Mouse (Mus musculus) cerebellum, adult 2 months (tissue): ENCODE data around the gene Eif3j1.

Source experiments
- CTCF ChIP-seq: fragments of 200-500 bp; IDR thresholded peaks from 2 replicates; pipeline ENCODE4 v1.5.1; 2011; ENCODE audit warnings: low read depth, mild to moderate bottlenecking, control low read depth, low read length, moderate library complexity, borderline replicate concordance; ENCODE audit not compliant: insufficient read depth
- POLR2A ChIP-seq: fragments of 200-500 bp; IDR thresholded peaks from 2 replicates; pipeline ENCODE4 v1.6.1; 2011; ENCODE audit warnings: low read length, control low read depth, borderline replicate concordance; ENCODE audit not compliant: insufficient read depth

- TF ChIP-seq POLR2A = no peak
- TF ChIP-seq CTCF = no peak
These were observed 9.6 kb upstream of the Eif3j1 start for GRCm38 (mm10) chr2:122018705-122019104.
